Mouse (Mus musculus): Measurements from ENCODE around the gene Limk1. TPM values are rescaled to one million over a fixed set of nuclear protein-coding genes. Genes with fewer than 3 reads are reported as not detected.
A peak's percentile ranks its signal among the peaks of the same experiment; 100 is the strongest.

Limk1 gene
- total RNA-seq, 2 experiments from 2014 or later, result 39.9 to 44.8 TPM

GRCm38 (mm10) chr5:134637820-134638367 lies 50.5 kb downstream of the Limk1 start:
- no peak for DNase-seq (ENCODE audit: low spot score in 2 of 2)

GRCm38 (mm10) chr5:134632841-134633240 lies 55.6 kb downstream of the Limk1 start:
- DNase-seq (ENCODE audit: low spot score in 2 of 2), result no peak

- no peak for DNase-seq (ENCODE audit: low spot score in 2 of 2)
These were observed 57.6 kb downstream of the Limk1 start for GRCm38 (mm10) chr5:134630835-134631234.

GRCm38 (mm10) chr5:134629508-134629907 lies 58.9 kb downstream of the Limk1 start:
- no peak for DNase-seq (ENCODE audit: low spot score in 2 of 2)

- DNase-seq (ENCODE audit: low spot score in 2 of 2), result peak; percentile 80 to 90
These were observed 66.3 kb downstream of the Limk1 start for GRCm38 (mm10) chr5:134622069-134622468.

- no peak for DNase-seq (ENCODE audit: low spot score in 2 of 2)
These were observed 67.2 kb downstream of the Limk1 start for GRCm38 (mm10) chr5:134621099-134621640.

- DNase-seq (ENCODE audit: low spot score in 2 of 2), result peak in 1 of 2 experiments; percentile 39
These were observed 67.9 kb downstream of the Limk1 start for GRCm38 (mm10) chr5:134620457-134620856.

- peak; percentile 46 to 71 for DNase-seq (ENCODE audit: low spot score in 2 of 2)
These were observed 71.3 kb downstream of the Limk1 start for GRCm38 (mm10) chr5:134617071-134617470.

- peak in 1 of 2 experiments; percentile 54 for DNase-seq (ENCODE audit: low spot score in 2 of 2)
These were observed 72.6 kb downstream of the Limk1 start for GRCm38 (mm10) chr5:134615780-134616179.

GRCm38 (mm10) chr5:134615380-134615779 lies 73.0 kb downstream of the Limk1 start:
- no peak for DNase-seq (ENCODE audit: low spot score in 2 of 2)

GRCm38 (mm10) chr5:134614802-134615201 lies 73.6 kb downstream of the Limk1 start, which contains the start of gene Lat2:
TSS of gene Lat2 (minus strand) at chr5:134615025.
- no peak for DNase-seq (ENCODE audit: low spot score in 2 of 2)

- DNase-seq (ENCODE audit: low spot score in 2 of 2), result no peak
These were observed 74.1 kb downstream of the Limk1 start for GRCm38 (mm10) chr5:134614296-134614695.

- no peak for DNase-seq (ENCODE audit: low spot score in 2 of 2)
These were observed 74.7 kb downstream of the Limk1 start for GRCm38 (mm10) chr5:134613727-134614126.

GRCm38 (mm10) chr5:134611810-134612521 lies 76.4 kb downstream of the Limk1 start:
- DNase-seq (ENCODE audit: low spot score in 2 of 2), result no peak

- DNase-seq (ENCODE audit: low spot score in 2 of 2), result no peak
These were observed 78.3 kb downstream of the Limk1 start for GRCm38 (mm10) chr5:134609916-134610643.

- no peak for DNase-seq (ENCODE audit: low spot score in 2 of 2)
These were observed 81.3 kb downstream of the Limk1 start for GRCm38 (mm10) chr5:134607121-134607520.

GRCm38 (mm10) chr5:134606314-134606713 lies 82.1 kb downstream of the Limk1 start:
- no peak for DNase-seq (ENCODE audit: low spot score in 2 of 2)

Other genes starting within 250 kb of the Limk1 start
- 10 to 100 TPM; 19.8 to 27.3 TPM for gene Gtf2ird1, start 231.9 kb downstream of the Limk1 start, total RNA-seq (2021)
- 100 to 1,000 TPM; 106 to 107 TPM for gene Clip2, start 136.2 kb downstream of the Limk1 start, total RNA-seq (2021)
- gene Syna, start 128.4 kb downstream of the Limk1 start, total RNA-seq (2021), result 1 to 10 TPM; 3.8 to 4.3 TPM
- 10 to 100 TPM; 49.3 to 57.6 TPM for gene Rfc2, start 107.2 kb downstream of the Limk1 start, total RNA-seq (2021)
- 1 to 10 TPM; 1.8 to 3.9 TPM for gene Lat2, start 73.6 kb downstream of the Limk1 start, total RNA-seq (2021)
- 100 to 1,000 TPM; 295 to 322 TPM for gene Eif4h, start 49.1 kb downstream of the Limk1 start, total RNA-seq (2021)
- gene Eln, start 58.7 kb upstream of the Limk1 start, total RNA-seq (2021), result 1 to 10 TPM; 7.1 to 8.2 TPM
- not detected for gene Tmem270, start 218.1 kb upstream of the Limk1 start, total RNA-seq (2021)
- gene Cldn13, start 226.9 kb upstream of the Limk1 start, total RNA-seq (2021), result not detected
- 1 to 10 TPM; 7.5 to 8.6 TPM for gene Mettl27, start 243.8 kb upstream of the Limk1 start, total RNA-seq (2021)